Mouse (Mus musculus) heart, adult 2 months (tissue): ENCODE measurements around the gene Atraid.

Experiments used
- CTCF ChIP-seq: fragments of 200-600 bp; IDR thresholded peaks from 2 replicates; pipeline ENCODE4 v1.8.1; 2022; ENCODE audit warnings: antibody characterized with exemption, mild to moderate bottlenecking, moderate library complexity
- POLR2A ChIP-seq: fragments of 200-500 bp; IDR thresholded peaks from 2 replicates; pipeline ENCODE4 v1.6.1; 2011; ENCODE audit warnings: mild to moderate bottlenecking, low read depth, low read length, control low read depth; ENCODE audit not compliant: insufficient read depth

DNA sequence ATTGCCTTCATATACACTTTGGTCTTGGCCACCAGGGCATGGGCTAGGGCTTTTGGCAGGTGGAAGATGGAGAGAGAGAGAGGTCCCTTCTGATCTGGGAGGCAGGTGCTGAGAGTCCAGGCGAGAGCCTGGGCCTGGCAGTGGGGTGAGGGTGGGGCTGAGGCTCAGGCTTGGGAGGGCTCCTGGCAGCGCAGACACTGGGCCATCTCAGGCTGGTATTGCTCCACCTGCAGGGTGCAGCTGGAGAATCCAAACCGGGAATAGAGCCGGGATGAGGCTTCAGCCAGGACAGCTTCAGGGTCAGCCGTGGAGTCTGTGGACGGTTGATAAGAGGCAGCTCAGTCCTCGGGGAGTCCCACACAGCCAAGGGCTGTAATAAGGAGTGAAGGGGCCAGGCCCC lies 38.5 kb downstream of the Atraid start:
- TF ChIP-seq POLR2A = no peak
- TF ChIP-seq CTCF = no peak
